Mouse (Mus musculus): ENCODE measurements around the gene Fh1. TPM values are rescaled to one million over a fixed set of nuclear protein-coding genes. Genes with fewer than 3 reads are reported as not detected.

The Fh1 gene
- polyA plus RNA-seq, 1 experiment = 24.0 TPM

DNA sequence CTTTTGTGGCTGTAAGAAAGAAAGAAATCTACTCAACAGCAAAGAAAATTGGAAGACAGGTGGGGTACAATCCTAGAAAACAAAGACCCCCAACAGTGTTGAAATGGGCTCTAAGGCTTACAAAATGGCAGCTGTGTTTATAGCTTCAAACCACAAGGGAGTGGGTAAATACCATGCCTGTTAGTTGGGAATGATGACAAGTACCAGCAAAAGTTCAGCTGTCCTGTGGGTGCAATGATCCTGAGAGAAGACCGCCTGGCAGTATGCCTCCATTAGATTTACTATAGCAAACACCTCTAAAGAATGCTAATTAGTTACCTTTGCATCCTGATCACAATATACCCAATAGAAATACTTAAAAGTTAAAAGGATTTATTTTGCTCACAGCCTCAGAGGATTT lies 32.6 kb downstream of the Fh1 start:
- Histone ChIP-seq H3K4me1 (ENCODE audit: control insufficient read depth, insufficient read depth, low read length) (no peaks in the 10 kb centered on the region), H3K27ac (ENCODE audit: control insufficient read depth, insufficient read depth, low read depth, low read length) (no peak overlapping the region), H3K4me3 (ENCODE audit: control insufficient read depth, low read depth, low read length) (no peak overlapping the region), H3K36me3 (ENCODE audit: control insufficient read depth, insufficient read depth, low read length) (no peaks in the 10 kb centered on the region), H3K27me3 (ENCODE audit: control insufficient read depth, insufficient read depth, low read length) (no peaks in the 10 kb centered on the region)
- TF ChIP-seq POLR2A (IDR thresholded peaks at IDR 0.05; ENCODE audit: control insufficient read depth, low read depth, low read length) (no peak), CTCF (IDR thresholded peaks at IDR 0.05; ENCODE audit: control insufficient read depth, insufficient read depth, insufficient replicate concordance, low read depth, low read length) (no peak)

DNA sequence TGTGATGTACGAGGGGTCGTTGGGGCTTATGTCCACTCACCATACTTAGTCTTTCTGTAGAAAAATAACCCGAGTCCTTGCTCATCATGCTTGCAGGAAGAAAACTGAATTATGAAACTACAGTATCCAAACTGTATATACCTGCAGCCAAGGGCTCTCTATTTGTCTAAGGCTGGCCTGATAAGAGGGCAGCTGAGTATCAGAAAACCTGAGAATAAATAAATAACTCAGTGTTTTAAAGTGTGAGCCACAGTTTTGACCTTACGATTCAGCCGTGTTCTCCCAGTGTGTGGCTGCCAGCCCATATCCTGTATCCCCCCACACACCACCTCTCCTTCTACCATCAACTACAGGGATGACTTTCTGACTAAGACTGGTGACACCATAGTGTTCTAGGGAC lies 38.8 kb downstream of the Fh1 start:
- no peaks in the 10 kb centered on the region for H3K27me3 ChIP-seq (ENCODE audit: control insufficient read depth, insufficient read depth, low read length)
- H3K36me3 ChIP-seq (ENCODE audit: control insufficient read depth, insufficient read depth, low read length) = no peaks in the 10 kb centered on the region
- H3K27ac ChIP-seq (ENCODE audit: control insufficient read depth, insufficient read depth, low read depth, low read length) = no peak overlapping the region
- no peaks in the 10 kb centered on the region for H3K4me1 ChIP-seq (ENCODE audit: control insufficient read depth, insufficient read depth, low read length)
- no peak for TF ChIP-seq CTCF (IDR thresholded peaks at IDR 0.05; ENCODE audit: control insufficient read depth, insufficient read depth, insufficient replicate concordance, low read depth, low read length)
- TF ChIP-seq POLR2A (IDR thresholded peaks at IDR 0.05; ENCODE audit: control insufficient read depth, low read depth, low read length) = no peak
- H3K4me3 ChIP-seq (ENCODE audit: control insufficient read depth, low read depth, low read length) = no peak overlapping the region

DNA sequence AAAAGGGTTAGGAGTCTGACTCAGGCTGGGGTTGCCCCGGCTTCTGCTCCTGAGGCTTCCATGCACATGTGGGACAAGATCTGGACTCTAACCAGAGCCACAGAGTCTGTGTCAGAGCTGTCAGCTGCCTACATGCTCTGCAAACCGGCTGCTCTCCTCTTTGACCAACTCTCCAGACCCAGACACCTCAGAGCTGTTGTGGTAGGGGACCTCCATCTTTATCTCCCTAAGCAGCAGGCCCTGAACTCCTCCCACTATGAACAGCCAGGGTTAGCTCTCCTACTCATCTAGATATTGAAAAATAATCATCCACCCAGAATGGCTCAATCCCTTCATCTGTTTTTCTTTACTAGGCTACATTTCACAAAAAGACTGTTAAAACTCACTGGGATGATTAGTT lies 40.2 kb downstream of the Fh1 start:
- Histone ChIP-seq H3K36me3 (ENCODE audit: control insufficient read depth, insufficient read depth, low read length) (no peaks in the 10 kb centered on the region), H3K27ac (ENCODE audit: control insufficient read depth, insufficient read depth, low read depth, low read length) (no peak overlapping the region), H3K4me1 (ENCODE audit: control insufficient read depth, insufficient read depth, low read length) (no peaks in the 10 kb centered on the region), H3K4me3 (ENCODE audit: control insufficient read depth, low read depth, low read length) (no peak overlapping the region), H3K27me3 (ENCODE audit: control insufficient read depth, insufficient read depth, low read length) (no peaks in the 10 kb centered on the region)
- TF ChIP-seq CTCF (IDR thresholded peaks at IDR 0.05; ENCODE audit: control insufficient read depth, insufficient read depth, insufficient replicate concordance, low read depth, low read length) = no peak

DNA sequence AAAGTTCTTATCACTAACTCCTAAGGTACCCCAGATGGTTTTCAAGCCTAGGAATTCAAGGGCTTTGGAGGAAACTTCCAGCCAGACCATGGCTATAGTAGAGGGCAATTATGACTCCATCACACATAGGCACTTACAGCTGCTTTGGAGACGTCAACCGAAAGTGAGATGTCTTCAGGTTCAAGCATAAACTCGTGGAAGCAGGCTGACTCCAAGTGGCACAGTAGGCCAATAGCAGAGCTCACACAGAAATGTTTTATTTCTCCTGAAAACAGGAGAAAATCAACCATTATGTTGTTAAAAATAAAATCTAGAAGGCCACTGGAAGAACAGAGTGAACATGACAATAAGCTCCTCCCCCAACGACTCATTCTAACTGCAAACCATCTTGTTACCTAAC lies 42.6 kb downstream of the Fh1 start:
- TF ChIP-seq CTCF (IDR thresholded peaks at IDR 0.05; ENCODE audit: control insufficient read depth, insufficient read depth, insufficient replicate concordance, low read depth, low read length) = no peak
- no peak for TF ChIP-seq POLR2A (IDR thresholded peaks at IDR 0.05; ENCODE audit: control insufficient read depth, low read depth, low read length)
- no peaks in the 10 kb centered on the region for H3K4me1 ChIP-seq (ENCODE audit: control insufficient read depth, insufficient read depth, low read length)
- H3K27ac ChIP-seq (ENCODE audit: control insufficient read depth, insufficient read depth, low read depth, low read length) = no peak overlapping the region

DNA sequence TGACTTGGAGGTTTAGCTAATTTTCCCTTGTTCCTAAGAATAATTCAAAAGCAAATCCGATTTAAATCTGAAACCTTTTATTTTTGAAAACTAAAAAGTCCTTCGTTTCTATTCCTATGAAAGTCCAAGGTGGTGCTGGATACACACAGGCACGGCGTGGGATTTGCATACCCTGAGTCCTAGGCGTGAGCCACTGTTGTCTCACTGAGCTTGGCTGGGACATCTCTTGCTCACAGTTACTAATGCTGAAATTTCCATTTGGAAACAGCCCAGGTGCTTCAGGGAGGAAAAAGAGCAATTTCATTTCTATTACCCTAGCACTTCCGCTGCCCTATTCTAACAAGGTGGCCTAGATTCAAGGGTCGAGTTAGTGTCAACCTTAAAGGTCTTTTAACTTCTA lies 45.1 kb downstream of the Fh1 start:
- H3K27me3 ChIP-seq (ENCODE audit: control insufficient read depth, insufficient read depth, low read length) = no peaks in the 10 kb centered on the region
- no peak for TF ChIP-seq CTCF (IDR thresholded peaks at IDR 0.05; ENCODE audit: control insufficient read depth, insufficient read depth, insufficient replicate concordance, low read depth, low read length)
- TF ChIP-seq POLR2A (IDR thresholded peaks at IDR 0.05; ENCODE audit: control insufficient read depth, low read depth, low read length) = no peak
- H3K36me3 ChIP-seq (ENCODE audit: control insufficient read depth, insufficient read depth, low read length) = no peaks in the 10 kb centered on the region
- H3K27ac ChIP-seq (ENCODE audit: control insufficient read depth, insufficient read depth, low read depth, low read length) = no peak overlapping the region
- H3K4me1 ChIP-seq (ENCODE audit: control insufficient read depth, insufficient read depth, low read length) = no peaks in the 10 kb centered on the region
- no peak overlapping the region for H3K4me3 ChIP-seq (ENCODE audit: control insufficient read depth, low read depth, low read length)

More for the DNA sequence above, 42.6 kb downstream of the Fh1 start:
- Histone ChIP-seq H3K27me3 (ENCODE audit: control insufficient read depth, insufficient read depth, low read length) (no peaks in the 10 kb centered on the region), H3K4me3 (ENCODE audit: control insufficient read depth, low read depth, low read length) (no peak overlapping the region), H3K36me3 (ENCODE audit: control insufficient read depth, insufficient read depth, low read length) (no peaks in the 10 kb centered on the region)

DNA sequence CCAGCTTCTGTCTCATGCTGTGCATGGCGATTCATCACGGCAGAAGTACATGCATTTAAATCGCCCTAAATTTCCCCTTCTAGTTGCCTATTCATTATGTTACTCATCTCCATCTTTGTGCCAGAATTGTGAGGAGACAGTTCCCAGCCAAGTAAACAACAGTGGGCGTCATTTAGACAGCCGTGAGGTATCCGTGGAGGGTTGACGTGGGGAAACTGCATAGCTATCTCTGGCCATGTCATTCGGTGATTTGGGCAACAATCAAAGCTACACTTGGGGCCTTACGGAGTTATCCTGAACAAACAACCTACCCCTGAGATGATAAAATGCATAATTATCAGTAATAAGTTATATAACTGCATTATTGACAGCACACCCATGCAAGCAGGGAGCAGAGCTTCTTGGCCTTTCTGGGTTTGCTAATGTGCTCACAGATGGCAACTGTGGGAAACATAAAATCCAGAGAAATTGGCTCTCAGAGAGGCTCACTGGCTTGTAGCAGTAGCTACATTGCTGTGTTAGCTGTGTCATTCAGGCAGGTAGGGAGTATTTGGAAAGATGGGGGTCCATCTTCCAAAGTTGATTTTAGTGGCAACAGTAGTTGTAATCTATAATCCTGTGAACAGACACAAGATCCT lies 45.7 kb downstream of the Fh1 start:
- H3K36me3 ChIP-seq (ENCODE audit: control insufficient read depth, insufficient read depth, low read length) = no peaks in the 10 kb centered on the region
- TF ChIP-seq POLR2A (IDR thresholded peaks at IDR 0.05; ENCODE audit: control insufficient read depth, low read depth, low read length) (no peak), CTCF (IDR thresholded peaks at IDR 0.05; ENCODE audit: control insufficient read depth, insufficient read depth, insufficient replicate concordance, low read depth, low read length) (no peak)
- no peaks in the 10 kb centered on the region for H3K4me1 ChIP-seq (ENCODE audit: control insufficient read depth, insufficient read depth, low read length)
- no peak overlapping the region for H3K4me3 ChIP-seq (ENCODE audit: control insufficient read depth, low read depth, low read length)
- H3K27ac ChIP-seq (ENCODE audit: control insufficient read depth, insufficient read depth, low read depth, low read length) = no peak overlapping the region
- H3K27me3 ChIP-seq (ENCODE audit: control insufficient read depth, insufficient read depth, low read length) = no peaks in the 10 kb centered on the region

DNA sequence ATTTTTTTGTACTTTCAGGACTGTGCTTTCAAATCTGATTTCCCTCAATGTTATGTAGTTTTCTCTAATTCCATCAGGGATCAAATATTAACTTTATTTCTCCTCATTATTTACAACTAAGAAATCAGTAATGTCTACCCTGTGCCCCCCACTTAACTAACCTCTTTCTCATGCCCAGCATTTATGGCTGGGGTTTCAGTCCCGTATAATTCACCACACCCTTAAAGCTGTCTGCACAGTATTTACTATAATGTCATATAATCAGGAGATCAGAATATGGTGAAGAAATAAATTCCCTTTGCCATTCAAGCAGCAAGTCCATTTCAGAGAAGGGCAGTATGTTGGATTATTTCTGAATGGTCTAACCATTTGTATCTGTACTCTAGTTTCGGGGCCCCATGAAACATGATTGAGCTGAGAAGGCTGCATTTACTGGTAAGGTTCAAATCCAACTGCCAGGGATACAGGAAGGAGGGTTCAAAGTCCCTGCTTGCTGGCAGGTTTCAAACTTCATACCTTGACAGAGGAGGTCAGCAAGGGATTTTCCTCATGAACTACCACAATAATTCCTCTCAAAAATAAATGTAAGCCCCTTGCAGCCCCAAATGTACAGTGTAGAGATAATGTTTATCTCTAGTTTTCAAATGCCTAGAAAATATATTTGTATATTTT lies 46.9 kb downstream of the Fh1 start:
- no peak overlapping the region for H3K27ac ChIP-seq (ENCODE audit: control insufficient read depth, insufficient read depth, low read depth, low read length)
- TF ChIP-seq POLR2A (IDR thresholded peaks at IDR 0.05; ENCODE audit: control insufficient read depth, low read depth, low read length) (no peak), CTCF (IDR thresholded peaks at IDR 0.05; ENCODE audit: control insufficient read depth, insufficient read depth, insufficient replicate concordance, low read depth, low read length) (no peak)
- no peaks in the 10 kb centered on the region for H3K36me3 ChIP-seq (ENCODE audit: control insufficient read depth, insufficient read depth, low read length)
- no peak overlapping the region for H3K4me3 ChIP-seq (ENCODE audit: control insufficient read depth, low read depth, low read length)
- H3K27me3 ChIP-seq (ENCODE audit: control insufficient read depth, insufficient read depth, low read length) = no peaks in the 10 kb centered on the region
- no peaks in the 10 kb centered on the region for H3K4me1 ChIP-seq (ENCODE audit: control insufficient read depth, insufficient read depth, low read length)
